Mouse (Mus musculus): ENCODE measurements at regions not wholly inside any gene's neighbourhood (a gene's known extent, or its start where the extent isn't known, plus 50 kb on each side); places are given as distances from the start of the nearest gene placed in this dataset.

DNA sequence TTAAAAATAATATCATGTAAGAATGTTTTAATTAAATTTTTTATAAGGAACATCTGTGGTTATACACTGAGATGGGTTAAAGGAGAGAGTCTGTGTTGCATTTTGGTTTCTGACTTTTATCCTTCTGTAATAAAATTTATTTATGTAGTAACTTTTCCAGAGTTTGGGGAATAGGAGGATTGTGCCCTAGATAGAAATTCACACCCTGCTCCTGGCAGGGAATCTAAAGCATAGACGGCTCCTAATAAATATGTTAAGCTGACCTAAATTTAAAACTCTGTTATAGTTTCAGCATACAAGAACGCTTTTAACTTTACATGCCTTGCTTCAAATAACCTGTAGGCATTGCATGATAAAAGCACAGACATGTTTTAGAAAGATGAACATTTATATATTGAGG, 618.7 kb upstream of the Negr1 start:
- TF ChIP-seq CTCF (IDR thresholded peaks at IDR 0.05; ENCODE audit: borderline replicate concordance, extremely low read depth, insufficient read depth, insufficient read length) (no peak), POLR2A (IDR thresholded peaks at IDR 0.05; ENCODE audit: borderline replicate concordance, extremely low read depth, insufficient read depth, insufficient read length, poor library complexity, severe bottlenecking) (no peak)
